Mouse (Mus musculus) brain, embryonic 14.5 days (tissue): ENCODE measurements at regions not wholly inside any gene's neighbourhood (a gene's known extent, or its start where the extent isn't known, plus 50 kb on each side); places are given as distances from the start of the nearest gene placed in this dataset.

Experiments
- CTCF ChIP-seq: fragments of 200-500 bp; IDR thresholded peaks from 2 replicates; pipeline ENCODE4 v1.5.1; 2012; ENCODE audit warnings: inconsistent platforms, mild to moderate bottlenecking, moderate library complexity, borderline replicate concordance; ENCODE audit not compliant: insufficient read depth, insufficient read length; ENCODE audit errors: extremely low read depth
- POLR2A ChIP-seq: fragments of 200-500 bp; IDR thresholded peaks from 2 replicates; pipeline ENCODE4 v1.6.1; 2012; ENCODE audit warnings: mild to moderate bottlenecking, inconsistent platforms, borderline replicate concordance; ENCODE audit not compliant: poor library complexity, insufficient read depth, insufficient read length, severe bottlenecking; ENCODE audit errors: extremely low read depth

- TF ChIP-seq CTCF (no peak), POLR2A (no peak)
These were observed 108.4 kb upstream of the Gnao1 start for GRCm38 (mm10) chr8:93701391-93701790.
